Mouse (Mus musculus) small intestine, adult 2 months (tissue): ENCODE data around the gene Slco1c1.

Experiments
- CTCF ChIP-seq: fragments of 200-500 bp; IDR thresholded peaks from 2 replicates; pipeline ENCODE4 v1.5.1; 2012; ENCODE audit warnings: low read depth, mild to moderate bottlenecking, control low read depth, inconsistent platforms, low read length, moderate library complexity, mixed read lengths; ENCODE audit not compliant: insufficient replicate concordance, insufficient read length; ENCODE audit errors: extremely low read depth
- POLR2A ChIP-seq: fragments of 200-500 bp; IDR thresholded peaks from 2 replicates; pipeline ENCODE4 v1.6.1; 2012; ENCODE audit warnings: low read depth, mild to moderate bottlenecking, control low read depth, inconsistent platforms, low read length, moderate library complexity

GRCm38 (mm10) chr6:141597037-141597436 is 72.9 kb downstream of the Slco1c1 start:
- TF ChIP-seq CTCF (no peak), POLR2A (no peak)
